ENCODE assay signal across 6 mouse cellular contexts in genomic region chr1:156474854-156475253, GRCm38 (mm10).
DNase-seq lines count a peak whose midpoint lies in the region.

No protein-coding gene starts in this region.

- DNase-seq in cerebellum, adult 9-11 months = peak; percentile 2
- no peak for DNase-seq in cerebellum, postnatal 36 days
- DNase-seq in retina, postnatal 1 day = peak; percentile 10
- DNase-seq in retina, embryonic 14.5 days (ENCODE audit: low spot score) = no peak
- peak; percentile 29 for DNase-seq in A20 (ENCODE audit: low read depth, low spot score)
- DNase-seq in lung, postnatal 25 days (ENCODE audit: low spot score) = no peak

Comparison
In these comparisons a context has a peak if more than half of its experiments do, and no peak if none do; other contexts are left out.
1. DNase-seq: peak in cerebellum, adult 9-11 months (single experiment), retina, postnatal 1 day (single experiment) and A20 (single experiment); none in cerebellum, postnatal 36 days (0 of 2), retina, embryonic 14.5 days (single experiment) and lung, postnatal 25 days (single experiment).